Mouse (Mus musculus) midbrain, embryonic 16.5 days (tissue): ENCODE data around the gene Zbtb46. TPM values are rescaled to one million over a fixed set of nuclear protein-coding genes. Genes with fewer than 3 reads are reported as not detected.

Experiments used
- ATAC-seq: fragments of 200-750 bp; cut with Nextera tagmentation; 2 replicates; pipeline ENCODE4 v1.8.0; 2017; ENCODE audit warnings: moderate TSS enrichment
- H3K27ac ChIP-seq: fragments of 300-500 bp; sonication (generic); 2 replicates; pipeline ENCODE4 v1.5.1; 2014; ENCODE audit warnings: mild to moderate bottlenecking, low read length, mixed read lengths
- H3K27me3 ChIP-seq: fragments of 300-500 bp; sonication (generic); 2 replicates; pipeline ENCODE4 v1.6.1; 2014; ENCODE audit warnings: low read depth, low read length, mixed read lengths; ENCODE audit not compliant: control insufficient read depth, insufficient read depth
- H3K36me3 ChIP-seq: fragments of 300-500 bp; sonication (generic); 2 replicates; pipeline ENCODE4 v1.6.1; 2014; ENCODE audit warnings: mild to moderate bottlenecking, low read length, moderate library complexity, mixed read lengths; ENCODE audit not compliant: control insufficient read depth, insufficient read depth
- H3K4me1 ChIP-seq: fragments of 300-500 bp; sonication (generic); 2 replicates; pipeline ENCODE4 v1.6.1; 2014; ENCODE audit warnings: mild to moderate bottlenecking, low read length, mixed read lengths; ENCODE audit not compliant: control insufficient read depth, insufficient read depth
- H3K4me2 ChIP-seq: fragments of 300-500 bp; sonication (generic); 2 replicates; pipeline ENCODE4 v1.6.1; 2014; ENCODE audit warnings: mild to moderate bottlenecking, low read length, mixed read lengths
- H3K4me3 ChIP-seq: fragments of 300-500 bp; sonication (generic); 2 replicates; pipeline ENCODE4 v1.5.1; 2014; ENCODE audit warnings: low read depth, mild to moderate bottlenecking, low read length, moderate library complexity, mixed read lengths
- H3K9ac ChIP-seq: fragments of 300-500 bp; sonication (generic); 2 replicates; pipeline ENCODE4 v1.6.1; 2014; ENCODE audit warnings: low read depth, low read length, mixed read lengths
- H3K9me3 ChIP-seq: fragments of 300-500 bp; sonication (generic); replicated peaks from 2 replicates; pipeline ENCODE4 v1.6.1; 2014; ENCODE audit warnings: mild to moderate bottlenecking, low read length, mixed read lengths; ENCODE audit not compliant: control insufficient read depth, poor library complexity, severe bottlenecking
- WGBS: fragments of 180-500 bp; shearing (Covaris S2); extraction: QIAGEN DNeasy Blood & Tissue Kit; methylation state at CpG from one replicate; pipeline ENCODE4 v1.1.7; 2014; 5-methylcytosine and 5-hydroxymethylcytosine counted together
- polyA plus RNA-seq: library from polyadenylated mRNA; unstranded; fragments of >200 nt; fragmentation: Nextera tagmentation; extraction: Ambion mirVana; gene quantifications from 2 replicates; pipeline ENCODE4 v1.2.1, GENCODE M21; 2015

Zbtb46 gene
- polyA plus RNA-seq, 1 experiment from 2014 or later, result 21.6 TPM

DNA sequence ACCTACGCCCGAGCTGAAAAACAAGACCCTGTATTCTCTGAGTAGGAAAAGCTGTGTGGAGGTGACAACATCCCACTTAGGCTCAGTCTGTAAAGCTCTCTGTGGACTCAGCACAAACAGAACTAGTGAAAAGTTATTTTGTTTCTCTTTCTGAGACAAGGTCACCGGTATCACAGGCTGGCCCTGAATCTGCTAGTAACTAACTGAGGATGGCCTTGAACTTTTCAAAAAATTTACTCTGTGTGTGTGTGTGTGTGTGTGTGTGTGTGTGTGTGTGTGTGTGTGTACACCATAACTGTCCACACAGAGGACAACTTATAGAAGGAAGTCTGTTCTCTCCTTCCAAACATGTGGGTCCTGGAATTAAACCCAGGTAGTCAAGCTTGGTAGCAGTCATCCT, 65.1 kb downstream of the Zbtb46 start:
- Histone ChIP-seq H3K27ac (no peak overlapping the region), H3K4me3 (no peak overlapping the region), H3K4me2 (no peak overlapping the region), H3K9ac (no peak overlapping the region), H3K4me1 (no peaks in the 10 kb centered on the region), H3K27me3 (no peaks in the 10 kb centered on the region), H3K36me3 (peaks cover 8% of the 10 kb centered on the region; the same call in 1 of the 2 replicates), H3K9me3 (no peaks in the 10 kb centered on the region)
- WGBS, result 94% methylated on average over 3 of the region's 3 CpGs
- ATAC-seq, result no peak

DNA sequence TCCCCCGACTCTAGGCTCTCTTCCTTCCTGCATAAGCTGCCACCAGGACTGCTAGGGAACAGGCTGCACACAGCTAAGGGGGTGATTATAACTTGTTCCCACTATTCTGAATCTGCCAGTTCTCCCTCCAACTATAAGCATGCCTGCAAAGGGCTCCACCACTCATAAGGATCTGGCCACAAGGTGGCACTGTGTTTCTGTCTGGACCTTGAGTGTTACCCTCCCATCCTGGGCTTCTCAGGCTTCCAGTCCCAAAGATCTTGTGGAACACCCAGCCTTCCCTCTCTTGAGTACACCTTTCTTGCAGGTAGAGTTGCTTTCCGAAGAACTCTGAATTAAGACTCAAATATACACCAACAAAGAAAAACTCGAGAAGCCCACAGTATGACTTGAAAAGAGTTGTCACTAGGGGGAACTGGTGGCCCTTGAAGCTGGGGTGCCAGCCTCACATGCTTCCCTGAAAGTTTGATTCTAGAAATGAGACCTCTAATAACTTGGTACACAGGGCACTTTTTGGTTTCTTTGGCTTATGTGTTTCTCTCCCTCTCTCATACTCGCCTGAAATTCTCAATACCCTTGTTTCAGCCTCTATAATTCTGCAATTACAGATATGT, 66.5 kb downstream of the Zbtb46 start:
- Histone ChIP-seq H3K9me3 (no peaks in the 10 kb centered on the region), H3K4me2 (no peak overlapping the region), H3K4me1 (no peaks in the 10 kb centered on the region), H3K36me3 (peaks cover 8% of the 10 kb centered on the region; the same call in 1 of the 2 replicates), H3K4me3 (no peak overlapping the region), H3K27me3 (no peaks in the 10 kb centered on the region), H3K27ac (no peak overlapping the region), H3K9ac (no peak overlapping the region)
- 24% methylated on average over 4 of the region's 4 CpGs for WGBS
- peak; percentile 85 for ATAC-seq

DNA sequence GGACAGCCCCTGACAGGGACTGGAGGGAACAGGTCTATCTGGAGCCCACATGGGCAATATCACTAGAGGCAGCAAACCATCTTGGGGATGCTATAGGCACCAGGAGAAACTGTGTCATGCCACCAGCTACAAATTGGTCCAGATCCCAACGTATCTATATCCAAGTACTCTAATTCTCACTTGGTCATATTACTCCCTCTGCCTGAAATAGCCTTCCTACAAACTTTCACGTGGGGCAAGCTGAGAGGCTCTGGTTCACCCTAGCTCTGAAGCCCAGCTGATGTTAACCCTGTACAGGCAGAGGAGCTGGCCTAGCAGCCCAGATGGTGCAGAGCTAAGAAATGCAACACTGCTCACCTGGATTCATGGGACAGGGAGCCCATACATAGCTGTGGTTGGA, 67.7 kb downstream of the Zbtb46 start:
- WGBS, result 74% methylated on average over 2 of the region's 2 CpGs
- ATAC-seq, result no peak

DNA sequence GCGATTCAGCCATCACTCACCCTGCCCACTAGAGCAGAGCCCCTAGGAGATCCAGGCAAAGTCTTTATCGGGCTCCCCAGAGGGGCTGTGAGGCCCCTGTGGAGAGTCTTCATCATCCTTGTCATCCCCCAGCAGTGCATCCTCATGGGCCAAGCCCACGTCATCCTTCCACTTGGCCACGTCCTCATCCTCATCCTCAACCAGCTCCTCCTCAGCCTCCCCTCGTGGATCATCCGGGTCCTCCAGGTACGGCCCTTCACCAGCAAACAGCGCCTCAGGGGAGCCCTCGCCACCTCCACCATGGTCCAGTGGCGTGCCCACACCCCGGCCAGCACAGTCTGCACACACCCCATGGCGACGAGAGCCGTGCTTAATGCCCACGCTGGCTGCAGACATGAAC, 68.2 kb downstream of the Zbtb46 start:
- Histone ChIP-seq H3K36me3 (peaks cover 8% of the 10 kb centered on the region; the same call in 1 of the 2 replicates), H3K4me3 (no peak overlapping the region), H3K4me1 (no peaks in the 10 kb centered on the region), H3K9me3 (no peaks in the 10 kb centered on the region), H3K4me2 (no peak overlapping the region), H3K27me3 (no peaks in the 10 kb centered on the region), H3K27ac (no peak overlapping the region), H3K9ac (no peak overlapping the region)
- 91% methylated on average over 15 of the region's 15 CpGs for WGBS
- ATAC-seq, result 0 out of 2 replicates have a peak, but pooled peaks have one; percentile 16

More for the DNA sequence above, 67.7 kb downstream of the Zbtb46 start:
- Histone ChIP-seq H3K36me3 (peaks cover 8% of the 10 kb centered on the region; the same call in 1 of the 2 replicates), H3K27me3 (no peaks in the 10 kb centered on the region), H3K4me3 (no peak overlapping the region), H3K4me1 (no peaks in the 10 kb centered on the region), H3K27ac (no peak overlapping the region), H3K9ac (no peak overlapping the region), H3K4me2 (no peak overlapping the region), H3K9me3 (no peaks in the 10 kb centered on the region)

DNA sequence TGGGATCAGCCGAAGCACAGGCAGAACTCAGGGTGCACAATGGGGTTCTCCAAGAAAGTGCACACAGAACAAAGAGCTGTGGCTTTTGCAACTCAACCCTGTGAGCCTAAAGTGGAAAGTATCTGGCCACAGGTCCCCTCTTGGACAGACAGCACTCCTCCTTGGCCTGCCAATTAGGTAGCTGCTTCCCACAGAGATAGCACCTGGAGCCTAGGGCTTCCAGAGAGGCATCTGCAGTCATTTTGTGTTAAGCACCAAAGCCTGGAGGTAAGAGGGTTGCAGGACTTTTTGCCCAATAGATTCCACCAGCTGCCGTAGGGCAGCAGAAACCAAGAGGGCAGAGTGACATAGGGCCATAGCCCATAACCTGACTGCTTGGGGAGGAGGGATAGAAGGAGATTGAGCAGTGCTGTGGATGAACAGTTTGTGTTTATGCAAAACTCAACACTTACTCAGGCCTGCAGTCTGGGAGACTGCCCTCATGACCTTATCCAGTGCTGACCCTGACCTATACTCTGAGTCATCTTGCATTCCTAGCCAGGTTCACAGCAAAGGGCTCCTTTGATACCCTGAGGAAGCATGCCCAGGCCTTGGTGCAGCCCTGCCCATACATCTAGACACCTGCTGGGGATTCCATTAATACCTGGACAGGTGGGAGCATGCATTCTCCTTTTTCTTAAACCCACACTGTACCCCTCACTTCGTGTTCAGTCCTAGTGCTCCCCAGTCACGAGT, 68.9 kb downstream of the Zbtb46 start:
- 76% methylated on average over 4 of the region's 4 CpGs for WGBS

DNA sequence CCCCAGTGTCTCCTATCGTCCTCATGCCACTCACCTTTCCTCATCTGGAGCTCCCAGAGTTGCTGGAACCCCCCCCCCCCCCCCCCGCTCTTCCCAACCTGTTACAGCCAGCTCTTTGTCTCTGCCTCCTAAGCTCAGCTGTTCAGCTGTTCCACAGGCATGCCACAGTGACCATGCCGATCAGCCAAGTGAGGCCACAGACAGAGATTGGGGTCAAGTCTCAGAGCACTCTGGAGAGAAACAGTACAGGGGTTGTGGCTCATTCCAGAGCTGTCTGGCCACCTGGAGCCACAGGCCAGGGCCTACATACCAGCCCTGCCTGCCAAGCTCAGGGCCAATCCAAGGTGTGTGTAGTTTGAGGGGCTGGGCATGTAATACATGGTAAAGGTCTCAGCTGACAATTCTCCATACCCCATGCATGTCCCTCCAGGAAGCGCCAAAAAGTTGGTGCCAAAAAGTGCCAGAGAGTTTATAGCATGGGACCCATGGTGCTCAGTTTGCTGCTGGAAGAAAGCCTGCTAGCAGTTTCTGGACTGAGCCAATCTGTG, 72.5 kb downstream of the Zbtb46 start:
- 74% methylated on average over 4 of the region's 4 CpGs for WGBS
- H3K36me3 ChIP-seq, result peaks cover 24% of the 10 kb centered on the region
- ATAC-seq, result no peak

More for the DNA sequence above, 68.9 kb downstream of the Zbtb46 start:
- Histone ChIP-seq H3K4me2 (no peak overlapping the region), H3K4me1 (no peaks in the 10 kb centered on the region), H3K27me3 (no peaks in the 10 kb centered on the region), H3K36me3 (peaks cover 8% of the 10 kb centered on the region; the same call in 1 of the 2 replicates), H3K9ac (no peak overlapping the region), H3K4me3 (no peak overlapping the region), H3K27ac (no peak overlapping the region), H3K9me3 (no peaks in the 10 kb centered on the region)
- no peak for ATAC-seq

DNA sequence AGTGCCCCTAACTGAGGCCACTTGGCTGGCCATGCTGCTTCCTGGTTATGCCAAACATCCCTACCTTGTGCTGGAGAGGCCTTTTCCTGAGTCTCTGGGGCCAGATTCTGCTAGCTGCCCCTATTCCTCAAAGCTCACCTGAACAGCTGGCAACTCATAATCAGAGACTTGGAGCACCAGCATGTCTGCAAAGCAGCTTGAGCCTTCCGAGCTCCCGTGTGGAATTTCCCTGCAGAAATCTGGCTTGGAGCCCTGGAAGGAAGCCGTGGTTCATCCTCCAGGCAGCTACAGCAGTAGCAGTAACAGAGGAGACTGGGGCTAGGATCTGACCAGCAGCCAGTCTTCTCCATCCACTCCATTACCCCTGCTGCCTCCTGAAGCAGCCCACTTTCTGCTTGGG, 73.3 kb downstream of the Zbtb46 start:
- H3K4me1 ChIP-seq, result no peaks in the 10 kb centered on the region
- H3K4me2 ChIP-seq, result no peak overlapping the region
- H3K4me3 ChIP-seq, result no peak overlapping the region
- no peaks in the 10 kb centered on the region for H3K9me3 ChIP-seq
- no peak overlapping the region for H3K9ac ChIP-seq
- no peaks in the 10 kb centered on the region for H3K27me3 ChIP-seq
- ATAC-seq, result no peak
- H3K27ac ChIP-seq, result no peak overlapping the region
- peaks cover 23% of the 10 kb centered on the region for H3K36me3 ChIP-seq
- WGBS, result 79% methylated on average over 3 of the region's 3 CpGs

More for the DNA sequence above, 72.5 kb downstream of the Zbtb46 start:
- Histone ChIP-seq H3K27ac (no peak overlapping the region), H3K9me3 (no peaks in the 10 kb centered on the region), H3K4me1 (no peaks in the 10 kb centered on the region), H3K4me2 (no peak overlapping the region), H3K4me3 (no peak overlapping the region), H3K27me3 (no peaks in the 10 kb centered on the region), H3K9ac (no peak overlapping the region)

DNA sequence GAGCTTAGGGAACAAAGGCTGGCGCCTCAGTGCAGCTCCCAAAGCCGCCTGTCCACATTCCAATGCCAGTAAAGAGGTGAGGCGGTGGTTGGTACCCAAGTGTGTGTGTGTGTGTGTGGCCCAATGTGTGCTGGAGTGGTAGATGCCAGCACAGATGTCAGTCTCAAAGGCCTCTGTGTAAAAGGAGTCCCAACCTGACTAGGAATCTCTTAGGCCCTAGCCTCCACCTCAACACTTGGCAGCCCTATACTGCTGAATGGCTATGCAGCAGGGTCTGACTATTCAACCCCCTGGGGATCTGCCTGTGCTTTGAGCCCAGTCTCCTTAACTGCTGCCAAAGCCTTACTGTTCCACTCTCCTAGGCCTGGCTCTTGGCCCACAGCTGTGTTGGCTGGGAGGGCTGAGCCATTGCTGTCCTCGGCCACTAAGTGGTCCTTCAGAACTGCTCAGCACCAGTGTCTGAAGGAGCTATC, 74.3 kb downstream of the Zbtb46 start:
- no peak overlapping the region for H3K9ac ChIP-seq
- peaks cover 29% of the 10 kb centered on the region for H3K36me3 ChIP-seq
- no peak overlapping the region for H3K27ac ChIP-seq
- no peaks in the 10 kb centered on the region for H3K9me3 ChIP-seq
- H3K27me3 ChIP-seq, result no peaks in the 10 kb centered on the region
- no peaks in the 10 kb centered on the region for H3K4me1 ChIP-seq
- ATAC-seq, result peak; percentile 59
- 89% methylated on average over 4 of the region's 4 CpGs for WGBS
- H3K4me2 ChIP-seq, result no peak overlapping the region
- no peak overlapping the region for H3K4me3 ChIP-seq

DNA sequence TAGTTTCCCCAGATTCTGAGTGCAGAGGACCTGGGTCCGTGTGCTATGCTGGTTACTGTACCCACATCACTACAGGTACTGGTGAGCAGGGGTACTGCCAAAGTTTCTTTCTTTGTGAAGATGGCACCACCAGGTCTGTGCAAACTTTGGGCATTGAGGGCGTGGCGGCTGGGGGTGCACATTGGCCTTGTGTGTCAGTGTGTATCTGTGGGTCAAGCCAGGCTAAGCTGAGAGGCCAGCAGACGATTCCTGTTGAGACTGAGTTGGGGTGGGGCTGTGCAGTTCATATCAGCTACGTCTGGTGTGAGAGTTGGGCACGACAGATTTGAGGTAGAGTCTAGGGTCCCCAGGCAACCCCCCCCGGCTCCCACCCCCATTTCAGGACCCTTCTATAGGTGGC, 74.8 kb downstream of the Zbtb46 start:
- no peak for ATAC-seq
- no peak overlapping the region for H3K9ac ChIP-seq
- 92% methylated on average over 7 of the region's 7 CpGs for WGBS

More for the DNA sequence above, 74.8 kb downstream of the Zbtb46 start:
- H3K4me1 ChIP-seq, result no peaks in the 10 kb centered on the region
- H3K9me3 ChIP-seq, result no peaks in the 10 kb centered on the region
- H3K27me3 ChIP-seq, result no peaks in the 10 kb centered on the region
- no peak overlapping the region for H3K4me3 ChIP-seq
- H3K4me2 ChIP-seq, result no peak overlapping the region
- H3K36me3 ChIP-seq, result peaks cover 34% of the 10 kb centered on the region
- no peak overlapping the region for H3K27ac ChIP-seq
